Mouse (Mus musculus): ENCODE measurements at regions not wholly inside any gene's neighbourhood (a gene's known extent, or its start where the extent isn't known, plus 50 kb on each side); places are given as distances from the start of the nearest gene placed in this dataset.
"Not testable (repeated sequence)": the region's sequence is repeated elsewhere in the genome, so short reads cannot be mapped to it uniquely, and the experiment has no call there.

DNA sequence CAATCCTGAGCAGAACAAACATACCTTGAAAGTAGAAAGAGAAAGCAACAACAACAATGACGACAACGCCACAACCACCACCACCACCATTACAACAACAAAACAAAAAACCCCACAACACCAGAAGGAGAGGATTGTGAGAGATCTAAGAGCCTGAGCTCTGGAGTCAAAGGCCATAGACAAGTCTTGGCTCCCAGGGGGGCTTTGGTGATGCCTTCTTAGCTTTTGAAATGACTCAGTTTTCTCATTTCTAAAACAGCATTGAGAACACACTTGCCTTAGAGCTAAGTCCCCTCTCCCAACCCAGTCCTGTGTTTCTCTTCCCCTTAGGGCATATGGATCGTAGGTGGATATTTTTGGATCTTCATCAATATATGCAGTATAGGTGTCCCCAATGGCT, 112.2 kb downstream of the Kif20b start:
- DNase-seq (ENCODE audit: extremely low read depth, low read depth, low spot score): no peak

DNA sequence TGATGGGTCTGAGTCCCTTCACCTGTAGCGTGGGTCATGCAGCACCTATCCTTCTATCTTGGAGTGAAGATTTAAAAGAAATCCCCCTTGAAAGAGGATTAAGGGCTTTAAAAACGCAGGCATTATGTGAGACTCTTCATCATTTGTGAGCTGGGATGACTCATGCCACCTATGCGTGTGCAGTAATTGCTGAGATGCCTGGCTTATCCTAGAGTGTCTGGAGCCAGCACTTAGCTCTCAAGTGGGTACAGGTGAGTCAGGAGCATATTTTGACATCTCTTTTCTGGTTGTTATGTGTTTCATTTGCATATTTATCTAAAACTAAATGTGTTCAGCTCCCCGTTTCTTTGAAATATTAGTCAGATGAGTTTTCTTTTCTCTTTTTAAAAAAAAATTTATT, 123.4 kb downstream of the Kif20b start:
- no peak for DNase-seq (ENCODE audit: extremely low read depth, low read depth, low spot score)

GRCm38 (mm10) chr19:35066352-35066935, 144.3 kb downstream of the Kif20b start:
- DNase-seq (ENCODE audit: extremely low read depth, low read depth, low spot score): no peak

DNA sequence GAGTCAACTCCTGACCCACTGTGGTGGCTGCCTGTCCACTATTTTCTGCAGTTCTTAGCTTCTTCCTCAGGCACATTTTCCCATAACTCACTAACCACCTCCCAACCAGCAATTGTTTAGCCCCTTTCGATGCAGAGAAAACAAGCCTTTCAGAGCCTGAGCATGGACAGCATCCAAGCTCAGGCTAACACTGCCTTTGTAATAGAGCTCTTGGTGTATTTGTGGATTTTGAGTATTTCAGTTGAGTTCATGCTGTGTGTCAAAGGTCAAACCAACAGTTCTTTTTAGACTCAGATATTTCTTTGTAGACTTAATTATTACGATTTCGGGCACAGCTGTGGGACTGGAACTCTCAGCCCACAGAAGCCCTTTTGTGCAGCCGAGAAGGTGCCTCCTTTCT, 159.0 kb downstream of the Kif20b start:
- no peak for DNase-seq (ENCODE audit: extremely low read depth, low read depth, low spot score)

- DNase-seq (ENCODE audit: extremely low read depth, low read depth, low spot score): no peak
Measured at GRCm38 (mm10) chr19:35101244-35101643, 179.1 kb downstream of the Kif20b start.

DNA sequence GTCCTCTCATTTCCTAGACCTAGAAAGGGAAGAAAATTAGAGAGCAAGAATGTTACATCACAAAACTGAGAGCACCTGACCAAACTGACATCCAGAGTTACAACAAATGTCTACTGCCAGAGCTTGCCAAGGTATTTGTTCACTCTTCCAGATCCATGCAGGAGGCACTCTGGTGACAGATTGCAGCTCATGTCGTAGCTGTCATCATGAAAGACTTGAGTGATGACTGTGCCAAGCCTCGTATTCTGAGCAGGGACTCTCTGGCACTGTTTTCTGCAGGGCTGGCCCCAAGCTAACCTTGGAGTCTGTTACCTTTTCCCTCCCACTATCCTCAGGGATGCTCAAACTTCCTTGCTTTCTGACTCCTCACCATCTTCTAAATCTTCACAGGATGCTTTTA, 192.2 kb downstream of the Kif20b start:
- DNase-seq (ENCODE audit: extremely low read depth, low read depth, low spot score): no peak

DNA sequence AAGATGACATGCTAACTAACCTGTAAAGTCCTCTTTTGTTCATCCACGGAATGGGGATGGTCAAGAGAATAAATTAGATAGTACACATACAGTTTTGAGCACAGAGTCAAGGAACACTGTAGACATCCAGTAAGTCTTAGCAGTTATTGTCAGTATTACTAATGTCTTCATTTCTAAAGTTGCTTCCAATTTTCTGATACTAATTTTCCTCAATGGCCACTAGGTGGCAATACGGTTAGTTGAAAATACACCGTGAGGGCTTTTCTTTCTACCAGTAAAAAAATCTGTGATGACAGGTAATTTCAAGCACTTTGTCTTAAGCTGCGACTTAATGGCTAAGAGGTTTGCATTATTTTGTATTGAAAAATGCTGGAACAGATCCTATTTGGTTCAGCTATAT, 203.1 kb downstream of the Kif20b start:
- no peak for DNase-seq (ENCODE audit: extremely low read depth, low read depth, low spot score)

- no peak for DNase-seq (ENCODE audit: extremely low read depth, low read depth, low spot score)
Measured at GRCm38 (mm10) chr19:35126594-35127051, 204.5 kb downstream of the Kif20b start.

GRCm38 (mm10) chr19:35128104-35128503, 205.9 kb downstream of the Kif20b start:
- no peak for DNase-seq (ENCODE audit: extremely low read depth, low read depth, low spot score)

GRCm38 (mm10) chr19:35143131-35143530, 221.0 kb downstream of the Kif20b start:
- no peak for DNase-seq (ENCODE audit: extremely low read depth, low read depth, low spot score)

GRCm38 (mm10) chr19:35143781-35144180, 221.6 kb downstream of the Kif20b start:
- DNase-seq (ENCODE audit: extremely low read depth, low read depth, low spot score): no peak

DNA sequence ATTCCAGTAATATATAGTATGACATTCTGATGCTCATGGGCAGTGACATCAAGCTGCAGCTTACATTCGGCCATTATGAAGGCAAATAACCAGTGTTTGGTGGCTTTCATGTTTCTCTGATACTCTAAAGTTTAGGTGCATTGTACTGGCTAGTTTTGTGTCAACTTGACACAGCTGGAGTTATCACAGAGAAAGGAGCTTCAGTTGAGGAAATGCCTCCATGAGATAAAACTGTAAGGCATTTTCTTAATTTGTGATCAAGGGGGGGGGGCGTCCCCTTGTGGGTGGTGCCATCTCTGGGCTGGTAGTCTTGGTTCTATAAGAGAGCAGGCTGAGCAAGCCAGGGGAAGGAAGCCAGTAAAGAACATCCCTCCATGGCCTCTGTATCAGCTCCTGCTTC, 227.3 kb downstream of the Kif20b start:
- not testable (repeated sequence) for DNase-seq (ENCODE audit: extremely low read depth, low read depth, low spot score)

DNA sequence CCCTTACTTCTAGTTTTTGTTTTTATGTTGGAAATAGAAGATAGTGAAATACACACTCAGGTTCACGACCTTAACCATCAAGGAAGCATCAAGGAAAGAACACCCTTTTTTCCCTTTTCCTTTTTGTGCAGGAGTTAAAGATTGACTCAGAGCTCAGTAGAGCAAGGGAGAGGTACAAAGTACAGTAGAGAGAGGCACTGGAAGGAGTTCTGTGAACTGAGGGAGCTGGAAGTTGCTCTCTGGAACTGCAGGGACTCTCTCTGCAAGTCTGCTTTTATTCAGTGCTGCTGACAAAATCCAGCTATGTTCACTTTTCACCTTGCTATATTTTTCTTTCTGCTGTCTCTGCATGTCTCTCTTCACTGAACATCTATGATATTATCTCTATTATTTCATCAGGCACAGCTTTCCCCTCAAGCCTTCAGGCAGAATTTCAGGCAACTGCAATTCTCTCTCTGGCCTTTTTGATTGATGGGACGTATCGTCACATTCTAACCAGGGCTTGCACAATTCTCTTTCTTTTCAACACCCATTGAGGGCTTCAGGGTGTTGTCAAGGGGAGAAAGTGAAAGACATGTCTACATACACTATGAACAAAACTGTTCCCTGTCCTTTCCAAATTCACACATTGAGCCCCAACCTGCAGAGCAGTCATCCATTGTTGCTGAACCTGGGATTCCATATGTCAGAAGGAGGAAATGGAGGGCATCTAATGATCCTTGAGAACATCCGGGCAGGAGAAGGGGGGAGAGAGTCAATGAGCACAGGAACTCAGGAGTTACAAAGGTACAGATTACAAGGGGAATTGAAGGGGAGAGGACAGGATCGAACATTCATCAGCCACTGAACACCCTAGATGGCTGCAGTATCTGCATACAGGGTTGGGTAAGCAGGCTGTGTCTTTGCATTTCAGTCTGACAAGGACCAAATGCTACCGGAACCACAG, 228.9 kb downstream of the Kif20b start:
- DNase-seq (ENCODE audit: extremely low read depth, low read depth, low spot score): peak; percentile 25

- DNase-seq (ENCODE audit: extremely low read depth, low read depth, low spot score): no peak
Measured at GRCm38 (mm10) chr19:35151841-35152240, 229.7 kb downstream of the Kif20b start.

DNA sequence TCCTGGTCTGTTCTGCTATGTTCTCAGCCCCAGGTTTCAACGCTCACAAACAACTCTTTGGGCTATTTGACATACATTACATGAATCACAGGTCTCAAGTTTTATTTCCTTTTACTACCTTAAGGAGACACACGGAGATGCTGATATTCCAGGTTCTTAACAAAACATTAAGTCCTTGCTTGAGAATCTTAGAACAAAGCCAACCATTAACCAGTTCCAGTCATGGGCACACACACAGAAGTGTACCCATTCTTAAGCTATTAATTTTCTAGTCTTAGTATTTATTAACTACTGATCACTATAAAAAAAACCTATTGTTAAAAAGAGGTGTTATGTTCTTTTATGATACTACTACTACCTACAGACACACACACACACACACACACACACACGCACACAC, 235.7 kb downstream of the Kif20b start:
- no peak for DNase-seq (ENCODE audit: extremely low read depth, low read depth, low spot score)

- no peak for DNase-seq (ENCODE audit: extremely low read depth, low read depth, low spot score)
Measured at GRCm38 (mm10) chr19:35164727-35165126, 242.6 kb downstream of the Kif20b start.

DNA sequence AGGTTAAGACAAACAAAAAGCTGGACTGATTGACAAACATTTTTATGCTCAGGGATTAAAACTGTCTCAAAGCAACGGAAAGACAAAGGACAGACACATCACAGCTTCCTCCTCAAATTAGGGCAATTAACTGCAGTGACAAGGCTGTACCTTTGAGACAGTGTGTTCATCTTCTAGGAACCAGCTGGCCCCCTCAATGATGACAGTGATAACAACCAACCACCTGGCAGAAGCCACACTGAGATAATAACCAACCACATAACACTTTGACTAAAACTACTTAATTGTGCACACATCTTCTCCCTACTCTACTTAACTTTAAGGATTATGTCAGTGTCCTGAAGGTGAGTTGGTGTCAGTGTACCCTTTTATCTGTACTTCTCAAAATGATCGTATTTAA, 248.4 kb downstream of the Kif20b start:
- no peak for DNase-seq (ENCODE audit: extremely low read depth, low read depth, low spot score)

DNA sequence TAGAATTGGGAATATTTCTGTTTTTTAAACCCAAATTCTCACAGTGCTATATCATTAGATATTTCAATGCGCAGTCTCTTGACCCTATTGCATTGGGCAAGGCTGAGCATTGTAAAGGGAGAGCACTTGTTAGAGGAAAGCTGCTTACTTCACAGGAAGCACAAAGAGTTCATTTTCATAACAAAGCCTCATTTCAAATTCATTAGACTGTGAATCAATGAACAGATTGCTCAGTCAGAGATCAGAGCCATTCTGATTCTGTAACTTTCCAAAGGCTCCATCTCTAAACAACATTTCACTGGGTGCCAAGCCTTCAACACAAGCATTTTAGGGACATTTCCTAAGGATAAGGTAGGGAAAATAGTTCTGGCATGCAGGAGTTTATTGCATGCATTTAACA, 257.9 kb downstream of the Kif20b start:
- DNase-seq (ENCODE audit: extremely low read depth, low read depth, low spot score): no peak

DNA sequence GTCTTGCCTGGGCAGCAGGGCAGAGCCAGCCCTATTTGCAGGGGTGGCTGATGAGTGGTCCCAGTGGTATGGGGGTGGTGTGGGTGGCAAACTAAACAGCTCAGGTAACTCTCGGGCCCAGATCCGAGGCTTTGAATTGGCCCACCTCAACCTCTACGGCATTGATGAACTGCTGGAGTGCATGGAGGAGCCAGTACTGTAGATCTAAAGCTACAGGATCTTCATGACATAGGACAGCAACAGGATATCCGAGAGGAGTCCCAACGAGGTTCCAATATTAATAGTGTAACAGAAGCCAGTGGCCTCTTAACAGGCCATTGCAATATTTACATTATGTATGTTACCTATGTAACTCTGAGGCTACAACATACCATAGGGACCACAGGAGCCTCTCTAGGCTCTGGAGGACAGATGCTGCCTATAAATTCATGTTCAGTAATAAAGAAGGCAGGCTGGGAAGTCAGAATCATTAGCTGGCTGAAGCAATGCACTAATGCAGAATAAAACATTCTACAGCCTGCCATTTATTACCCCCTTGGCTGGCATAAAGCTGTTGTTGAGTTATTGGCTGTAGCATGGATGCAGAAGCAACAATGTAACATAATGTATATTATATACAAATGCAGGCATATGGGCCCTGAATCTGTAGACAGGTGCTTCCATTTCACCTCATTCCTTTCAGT, 283.5 kb downstream of the Kif20b start:
- DNase-seq (ENCODE audit: extremely low read depth, low read depth, low spot score): no peak

DNA sequence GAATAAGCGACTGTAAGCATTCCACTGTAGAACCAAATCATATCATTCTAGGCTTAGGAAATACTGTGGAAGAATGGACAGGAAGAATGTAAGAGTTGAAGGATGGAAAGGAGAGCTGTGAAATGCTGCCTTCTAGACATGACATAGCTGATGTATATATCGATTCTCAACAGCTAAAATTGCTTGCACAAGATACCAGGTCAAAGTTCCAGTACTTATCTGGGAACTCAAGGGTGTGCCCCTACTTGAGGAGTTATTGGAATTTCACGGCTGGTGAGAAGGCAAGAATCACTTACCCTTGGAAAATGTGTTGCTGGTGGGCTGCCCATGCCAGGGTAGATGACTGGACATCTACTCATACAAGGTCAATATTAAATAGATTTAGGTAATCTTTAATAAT, 322.0 kb downstream of the Kif20b start:
- DNase-seq (ENCODE audit: extremely low read depth, low read depth, low spot score): no peak

- no peak for DNase-seq (ENCODE audit: extremely low read depth, low read depth, low spot score)
Measured at GRCm38 (mm10) chr19:35247531-35247930, 325.4 kb downstream of the Kif20b start.

DNA sequence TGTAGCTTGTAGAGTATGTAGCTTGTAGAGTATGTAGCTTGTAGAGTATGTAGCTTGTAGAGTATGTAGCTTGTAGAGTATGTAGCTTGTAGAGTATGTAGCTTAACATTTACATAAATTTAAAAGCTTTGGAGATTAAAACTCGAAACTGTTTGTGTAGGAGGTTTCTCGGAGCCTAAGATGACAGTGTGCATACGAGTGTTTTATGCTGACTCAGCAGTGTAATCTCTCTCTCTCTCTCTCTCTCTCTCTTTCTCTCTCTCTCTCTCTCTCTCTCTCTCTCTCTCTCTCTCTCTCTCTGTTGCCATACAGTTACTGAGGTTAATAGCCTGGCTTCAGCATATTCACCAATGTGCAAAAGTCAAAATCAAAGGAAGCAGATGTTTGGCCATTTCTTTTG, 336.5 kb downstream of the Kif20b start:
- not testable (repeated sequence) for DNase-seq (ENCODE audit: extremely low read depth, low read depth, low spot score)
